Mouse (Mus musculus): ENCODE results near the gene Ank2. TPM values are rescaled to one million over a fixed set of nuclear protein-coding genes. Genes with fewer than 3 reads are reported as not detected.

Ank2 gene
- 1.2 TPM for total RNA-seq (2023)

DNA sequence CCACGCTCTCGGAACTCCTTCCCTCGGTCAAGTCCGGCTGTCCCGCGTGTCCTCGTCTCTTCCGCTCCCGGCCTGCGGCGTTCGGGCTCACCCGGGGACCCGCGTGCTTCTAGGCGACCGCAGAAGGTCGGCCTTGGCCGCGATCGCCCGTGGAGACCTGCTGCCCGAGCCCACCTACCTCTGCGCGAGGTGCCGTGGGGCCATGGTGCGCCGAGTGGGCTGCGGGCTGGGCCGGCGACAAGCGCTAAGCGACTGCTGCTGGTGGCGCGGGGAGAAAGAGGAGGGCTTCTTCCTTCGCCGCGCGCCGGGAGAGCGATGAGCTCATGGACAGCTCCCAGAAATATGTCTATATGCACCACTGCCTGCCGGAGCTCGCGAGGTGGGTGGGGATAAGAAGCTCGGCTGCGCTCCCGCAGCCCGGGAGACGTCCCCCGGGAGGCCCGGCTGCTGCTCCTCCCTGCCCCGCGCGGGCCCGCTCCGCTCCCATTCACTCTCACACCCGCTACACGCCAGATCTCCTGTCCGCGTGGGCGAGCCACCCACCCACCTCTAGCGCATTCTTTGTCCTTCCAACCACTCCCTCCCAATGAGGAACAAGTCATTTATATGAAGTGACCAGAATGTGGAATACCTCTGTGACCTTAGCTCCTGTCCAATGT is at the start of gene Ank2:
Gene Ank2, minus strand, starts transcription at position 609 of the 659 bp plus-strand sequence.

Other genes with a start within 250 kb of the Ank2 start
- 37.8 TPM for gene Larp7, start 54.0 kb upstream of the Ank2 start, total RNA-seq (2023)
- 6.2 TPM for gene Zgrf1, start 54.1 kb upstream of the Ank2 start, total RNA-seq (2023)
- not detected for gene Neurog2, start 133.8 kb upstream of the Ank2 start, total RNA-seq (2023)

Measured in CD4-positive naive resting alpha-beta T cell, adult 57 days (primary cell).